Mouse (Mus musculus): ENCODE measurements around the gene Svopl.

- TF ChIP-seq CTCF (IDR thresholded peaks at IDR 0.05; ENCODE audit: low read depth) (peak; percentile 81), EP300 (IDR thresholded peaks at IDR 0.05; ENCODE audit: low read depth) (no peak)
These were observed 39.3 kb downstream of the Svopl start for GRCm38 (mm10) chr6:38007459-38007858.
